Mouse (Mus musculus): ENCODE measurements around the gene Clybl. TPM values are rescaled to one million over a fixed set of nuclear protein-coding genes. Genes with fewer than 3 reads are reported as not detected.

Clybl gene
- total and polyA plus RNA-seq, 2 experiments from 2014 or later, result 8.7 to 21.1 TPM

- no peak overlapping the region for H3K4me3 ChIP-seq (ENCODE audit: low read depth, low read length)
- no peaks in the 10 kb centered on the region for H3K9me3 ChIP-seq (ENCODE audit: low read length)
- H3K9ac ChIP-seq (replicated peaks; ENCODE audit: low read length, poor library complexity, severe bottlenecking), result no peak overlapping the region
- H3K4me1 ChIP-seq (ENCODE audit: insufficient read depth, low read length), result no peaks in the 10 kb centered on the region
- no peaks in the 10 kb centered on the region for H3K27me3 ChIP-seq (ENCODE audit: insufficient read depth, low read length)
- peak; percentile 71 for DNase-seq (ENCODE audit: low spot score)
- 57% methylated on average over 18 of the region's 18 CpGs for WGBS
- H3K36me3 ChIP-seq (ENCODE audit: insufficient read depth, low read length), result no peaks in the 10 kb centered on the region
- H3K27ac ChIP-seq (ENCODE audit: low read depth, low read length), result no peak overlapping the region
- no peak for ATAC-seq (ENCODE audit: low FRiP score)
- no peak for TF ChIP-seq CTCF (IDR thresholded peaks at IDR 0.05)
- no peak overlapping the region for H3K4me2 ChIP-seq (ENCODE audit: low read depth, low read length, poor library complexity, severe bottlenecking)
These were observed 163.0 kb downstream of the Clybl start for GRCm38 (mm10) chr14:122344272-122345224.

- Histone ChIP-seq H3K36me3 (ENCODE audit: insufficient read depth, low read length) (no peaks in the 10 kb centered on the region), H3K9me3 (ENCODE audit: low read length) (no peaks in the 10 kb centered on the region), H3K27ac (ENCODE audit: low read depth, low read length) (no peak overlapping the region), H3K4me2 (ENCODE audit: low read depth, low read length, poor library complexity, severe bottlenecking) (no peak overlapping the region), H3K4me3 (ENCODE audit: low read depth, low read length) (no peak overlapping the region), H3K4me1 (ENCODE audit: insufficient read depth, low read length) (no peaks in the 10 kb centered on the region), H3K27me3 (ENCODE audit: insufficient read depth, low read length) (no peaks in the 10 kb centered on the region), H3K9ac (replicated peaks; ENCODE audit: low read length, poor library complexity, severe bottlenecking) (no peak overlapping the region)
- TF ChIP-seq CTCF (IDR thresholded peaks at IDR 0.05), result no peak
- no peak for DNase-seq (ENCODE audit: low spot score)
- WGBS, result 76% methylated on average over 7 of the region's 7 CpGs
- ATAC-seq (ENCODE audit: low FRiP score), result no peak
These were observed 166.6 kb downstream of the Clybl start for GRCm38 (mm10) chr14:122348069-122348468.

DNA sequence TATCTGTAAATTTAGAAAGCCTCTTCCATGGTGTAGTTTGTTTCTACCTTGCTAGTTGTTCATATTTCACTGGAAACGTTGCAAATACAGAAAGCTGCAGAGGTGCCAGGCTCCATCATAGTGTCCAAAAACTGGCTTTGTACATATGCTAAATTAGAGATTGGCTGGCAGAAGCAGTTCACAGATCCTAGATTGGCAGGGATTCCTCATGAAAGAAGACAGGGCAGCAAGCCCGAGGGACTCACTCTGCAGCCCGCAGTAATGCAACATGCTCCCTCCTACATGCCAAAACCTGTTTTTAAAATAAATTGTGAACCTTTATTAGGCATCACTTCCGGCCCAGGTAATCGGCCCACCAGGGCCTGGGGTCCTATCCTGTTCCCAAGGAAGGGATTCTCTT, 167.8 kb downstream of the Clybl start:
- H3K27me3 ChIP-seq (ENCODE audit: insufficient read depth, low read length), result no peaks in the 10 kb centered on the region
- no peak for ATAC-seq (ENCODE audit: low FRiP score)
- WGBS, result 76% methylated on average over 5 of the region's 5 CpGs
- no peak overlapping the region for H3K27ac ChIP-seq (ENCODE audit: low read depth, low read length)
- no peak overlapping the region for H3K4me3 ChIP-seq (ENCODE audit: low read depth, low read length)
- H3K36me3 ChIP-seq (ENCODE audit: insufficient read depth, low read length), result no peaks in the 10 kb centered on the region
- H3K9me3 ChIP-seq (ENCODE audit: low read length), result no peaks in the 10 kb centered on the region
- H3K4me1 ChIP-seq (ENCODE audit: insufficient read depth, low read length), result no peaks in the 10 kb centered on the region
- no peak for TF ChIP-seq CTCF (IDR thresholded peaks at IDR 0.05)
- DNase-seq (ENCODE audit: low spot score), result peak; percentile 50
- H3K9ac ChIP-seq (replicated peaks; ENCODE audit: low read length, poor library complexity, severe bottlenecking), result no peak overlapping the region
- H3K4me2 ChIP-seq (ENCODE audit: low read depth, low read length, poor library complexity, severe bottlenecking), result no peak overlapping the region

- Histone ChIP-seq H3K4me2 (ENCODE audit: low read depth, low read length, poor library complexity, severe bottlenecking) (no peak overlapping the region), H3K9ac (replicated peaks; ENCODE audit: low read length, poor library complexity, severe bottlenecking) (no peak overlapping the region), H3K9me3 (ENCODE audit: low read length) (no peaks in the 10 kb centered on the region), H3K27me3 (ENCODE audit: insufficient read depth, low read length) (no peaks in the 10 kb centered on the region), H3K4me1 (ENCODE audit: insufficient read depth, low read length) (no peaks in the 10 kb centered on the region), H3K36me3 (ENCODE audit: insufficient read depth, low read length) (no peaks in the 10 kb centered on the region), H3K27ac (ENCODE audit: low read depth, low read length) (no peak overlapping the region), H3K4me3 (ENCODE audit: low read depth, low read length) (no peak overlapping the region)
- TF ChIP-seq CTCF (IDR thresholded peaks at IDR 0.05), result no peak
- DNase-seq (ENCODE audit: low spot score) (no peak), ATAC-seq (ENCODE audit: low FRiP score) (no peak)
- 80% methylated on average over 4 of the region's 4 CpGs for WGBS
These were observed 168.3 kb downstream of the Clybl start for GRCm38 (mm10) chr14:122349761-122350160.

GRCm38 (mm10) chr14:122350766-122351165, 169.3 kb downstream of the Clybl start:
- Histone ChIP-seq H3K27me3 (ENCODE audit: insufficient read depth, low read length) (no peaks in the 10 kb centered on the region), H3K4me2 (ENCODE audit: low read depth, low read length, poor library complexity, severe bottlenecking) (no peak overlapping the region), H3K27ac (ENCODE audit: low read depth, low read length) (no peak overlapping the region), H3K36me3 (ENCODE audit: insufficient read depth, low read length) (no peaks in the 10 kb centered on the region), H3K9me3 (ENCODE audit: low read length) (no peaks in the 10 kb centered on the region), H3K4me1 (ENCODE audit: insufficient read depth, low read length) (no peaks in the 10 kb centered on the region), H3K9ac (replicated peaks; ENCODE audit: low read length, poor library complexity, severe bottlenecking) (no peak overlapping the region), H3K4me3 (ENCODE audit: low read depth, low read length) (no peak overlapping the region)
- WGBS, result 79% methylated on average over 8 of the region's 8 CpGs
- ATAC-seq (ENCODE audit: low FRiP score) (no peak), DNase-seq (ENCODE audit: low spot score) (peak; percentile 37)
- no peak for TF ChIP-seq CTCF (IDR thresholded peaks at IDR 0.05)

DNA sequence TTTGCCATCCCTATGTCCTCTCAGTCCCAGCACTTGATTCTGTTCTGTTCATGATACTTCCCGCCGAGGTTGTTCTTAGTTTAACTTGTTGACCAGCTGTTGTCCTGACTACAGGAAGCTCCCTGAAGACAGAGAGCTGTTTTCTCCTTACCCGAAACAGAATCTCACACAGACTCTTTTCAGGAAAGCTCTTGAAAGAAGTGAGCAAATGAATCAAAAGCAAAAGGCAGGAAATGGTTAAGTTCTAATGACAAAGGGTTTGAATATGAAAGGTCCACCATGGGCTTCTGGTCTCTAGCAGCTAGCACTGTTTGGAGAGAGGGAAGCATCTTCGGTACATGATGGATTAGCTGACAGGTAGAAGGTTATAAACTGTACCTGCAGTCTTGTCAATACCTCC, 175.8 kb downstream of the Clybl start:
- no peaks in the 10 kb centered on the region for H3K36me3 ChIP-seq (ENCODE audit: insufficient read depth, low read length)
- no peak overlapping the region for H3K27ac ChIP-seq (ENCODE audit: low read depth, low read length)
- H3K27me3 ChIP-seq (ENCODE audit: insufficient read depth, low read length), result no peaks in the 10 kb centered on the region
- H3K4me2 ChIP-seq (ENCODE audit: low read depth, low read length, poor library complexity, severe bottlenecking), result no peak overlapping the region
- DNase-seq (ENCODE audit: low spot score), result no peak
- H3K9ac ChIP-seq (replicated peaks; ENCODE audit: low read length, poor library complexity, severe bottlenecking), result no peak overlapping the region
- WGBS, result 87% methylated on average over 4 of the region's 4 CpGs
- H3K4me3 ChIP-seq (ENCODE audit: low read depth, low read length), result no peak overlapping the region
- TF ChIP-seq CTCF (IDR thresholded peaks at IDR 0.05), result no peak
- ATAC-seq (ENCODE audit: low FRiP score), result no peak
- no peaks in the 10 kb centered on the region for H3K4me1 ChIP-seq (ENCODE audit: insufficient read depth, low read length)
- no peaks in the 10 kb centered on the region for H3K9me3 ChIP-seq (ENCODE audit: low read length)

Measured in midbrain, postnatal 0 days (tissue).